Mouse (Mus musculus) hindbrain, embryonic 11.5 days (tissue): ENCODE measurements around the gene Tle6. TPM values are rescaled to one million over a fixed set of nuclear protein-coding genes. Genes with fewer than 3 reads are reported as not detected.
"Not testable (repeated sequence)": the region's sequence is repeated elsewhere in the genome, so short reads cannot be mapped to it uniquely, and the experiment has no call there.

ENCODE experiments used
- ATAC-seq: fragments of 200-750 bp; cut with Nextera tagmentation; 2 replicates; pipeline ENCODE4 v1.8.0; 2017; ENCODE audit warnings: mild to moderate bottlenecking, moderate TSS enrichment, moderate library complexity; ENCODE audit not compliant: low FRiP score
- DNase-seq: peaks from one replicate; pipeline ENCODE4 v3.0.0-alpha.2; 2015; ENCODE audit warnings: low spot score
- H3K27ac ChIP-seq: fragments of 300-500 bp; sonication (generic); 2 replicates; pipeline ENCODE4 v1.5.1; 2014; ENCODE audit warnings: mild to moderate bottlenecking, low read depth, low read length
- H3K27me3 ChIP-seq: fragments of 300-500 bp; sonication (generic); 2 replicates; pipeline ENCODE4 v1.6.1; 2014; ENCODE audit warnings: mild to moderate bottlenecking, low read length, moderate library complexity, mixed read lengths; ENCODE audit not compliant: control insufficient read depth, insufficient read depth
- H3K36me3 ChIP-seq: fragments of 300-500 bp; sonication (generic); 2 replicates; pipeline ENCODE4 v1.6.1; 2014; ENCODE audit warnings: mild to moderate bottlenecking, low read length, moderate library complexity, mixed read lengths; ENCODE audit not compliant: control insufficient read depth, insufficient read depth
- H3K4me1 ChIP-seq: fragments of 300-500 bp; sonication (generic); replicated peaks from 2 replicates; pipeline ENCODE4 v1.6.1; 2014; ENCODE audit warnings: low read length, mixed read lengths; ENCODE audit not compliant: control insufficient read depth, insufficient read depth
- H3K4me2 ChIP-seq: fragments of 300-500 bp; sonication (generic); replicated peaks from 2 replicates; pipeline ENCODE4 v1.6.1; 2014; ENCODE audit warnings: mild to moderate bottlenecking, low read depth, low read length
- H3K4me3 ChIP-seq: fragments of 300-500 bp; sonication (generic); 2 replicates; pipeline ENCODE4 v1.5.1; 2014; ENCODE audit warnings: low read depth, low read length
- H3K9ac ChIP-seq: fragments of 300-500 bp; sonication (generic); 2 replicates; pipeline ENCODE4 v1.6.1; 2014; ENCODE audit warnings: low read depth, low read length
- H3K9me3 ChIP-seq: fragments of 300-500 bp; sonication (generic); 2 replicates; pipeline ENCODE4 v1.6.1; 2016; ENCODE audit warnings: low read length; ENCODE audit not compliant: control insufficient read depth
- WGBS: fragments of 180-500 bp; shearing (Covaris S2); extraction: QIAGEN DNeasy Blood & Tissue Kit; methylation state at CpG from one replicate; pipeline ENCODE4 v1.1.7; 2014; 5-methylcytosine and 5-hydroxymethylcytosine counted together
- polyA plus RNA-seq: library from polyadenylated mRNA; unstranded; fragments of >200 nt; fragmentation: Nextera tagmentation; extraction: Ambion mirVana; gene quantifications from 2 replicates; pipeline ENCODE4 v1.2.1, GENCODE M21; 2014

Gene Tle6
- 5.1 and 7.7 TPM in 2 replicates for polyA plus RNA-seq

DNA sequence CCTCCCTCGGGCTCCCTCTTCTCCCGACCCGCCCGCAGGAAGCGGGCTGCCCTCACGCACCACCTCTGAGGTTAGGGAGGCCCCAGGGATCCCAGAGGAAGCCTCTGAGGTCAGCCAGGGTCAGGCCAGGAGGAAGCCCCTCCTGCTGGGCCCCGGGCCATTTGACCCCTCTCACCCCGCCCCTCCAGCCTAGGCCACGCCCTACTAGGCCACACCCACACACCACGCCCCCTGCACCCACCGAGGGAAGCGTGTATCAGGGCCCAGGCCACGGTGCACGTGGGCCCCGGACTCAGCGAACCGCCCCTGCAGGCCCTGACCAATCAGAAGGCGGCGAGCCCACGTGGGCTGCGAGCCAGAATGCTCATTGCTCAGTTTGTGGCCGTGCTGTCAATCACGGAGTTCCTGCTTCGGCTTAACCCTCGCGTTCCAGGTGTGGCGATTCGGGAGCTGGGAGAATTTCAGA lies at the start of gene Tle6:
TSS of gene Tle6 (minus strand) at position 336 of the 466 bp plus-strand sequence.
- Histone ChIP-seq H3K4me1 (peaks cover 16% of the 10 kb centered on the region), H3K9ac (no peak within 1 kb of the TSS), H3K27ac (no peak within 1 kb of the TSS), H3K4me3 (no peak within 1 kb of the TSS), H3K27me3 (peaks cover 34% of the 10 kb centered on the region), H3K4me2 (peak within 1 kb of the TSS; percentile 9; the same call in 1 of the 2 replicates), H3K9me3 (no peaks in the 10 kb centered on the region), H3K36me3 (no peaks in the 10 kb centered on the region)
- DNase-seq (peak; percentile 99), ATAC-seq (peak; percentile 84)
- WGBS = under 1% methylated on average over 28 of the region's 28 CpGs

DNA sequence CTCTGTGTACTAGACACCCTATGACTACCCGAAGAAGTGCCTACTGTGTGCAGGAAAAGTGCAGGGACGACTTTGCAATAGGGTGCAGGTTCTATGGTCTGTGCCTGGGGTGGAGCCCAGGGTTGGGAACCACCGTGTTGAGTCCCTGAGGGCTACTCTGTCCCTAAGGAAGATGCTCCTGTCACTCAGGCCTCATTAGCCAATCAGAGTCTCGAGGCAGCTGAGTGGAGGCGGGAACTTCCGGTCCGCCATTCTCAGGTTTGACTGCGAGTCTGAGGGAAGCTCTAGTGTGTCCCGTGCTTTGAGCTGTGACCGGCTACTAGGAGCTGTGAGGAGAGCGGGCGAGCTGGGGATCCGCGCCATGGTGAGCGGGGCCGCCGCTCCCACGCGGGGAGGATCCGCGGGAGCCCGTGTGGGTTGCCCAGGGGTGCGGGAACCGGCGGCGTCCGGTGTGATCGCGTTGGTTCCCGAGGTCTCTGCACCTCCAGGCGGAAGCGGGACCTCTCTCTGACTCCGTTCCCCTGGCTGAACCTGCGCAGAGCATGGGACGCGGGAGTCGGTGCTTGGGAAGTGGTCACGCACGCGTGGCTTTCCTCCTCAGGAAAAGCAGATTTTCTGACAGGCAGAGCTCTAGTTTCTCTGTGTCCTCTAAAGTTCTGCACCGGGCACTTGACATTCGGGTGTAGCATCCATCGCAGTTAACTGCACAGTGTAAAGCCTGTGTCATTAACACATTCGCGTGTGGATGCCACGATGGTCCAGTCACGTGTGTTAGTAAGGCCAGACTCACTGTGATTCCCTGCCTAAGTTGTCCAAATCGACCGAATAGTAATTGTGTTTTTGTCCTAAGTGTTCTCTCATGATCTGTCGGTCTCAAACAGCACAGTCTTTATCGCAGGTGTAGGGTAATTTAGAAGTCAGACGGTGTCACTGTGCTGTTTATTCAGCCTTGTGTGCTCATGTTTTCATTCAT lies 48.2 kb upstream of the Tle6 start, which contains the start of gene Gm10778:
TSS of gene Gm10778 (plus strand) at position 257 of the 973 bp plus-strand sequence.
- H3K27ac ChIP-seq, H3K4me1 ChIP-seq, H3K27me3 ChIP-seq, H3K36me3 ChIP-seq, H3K9me3 ChIP-seq: not testable (repeated sequence)
- Histone ChIP-seq H3K9ac (peak within 1 kb of the TSS; percentile 64), H3K4me3 (peak within 1 kb of the TSS; percentile 48), H3K4me2 (peak within 1 kb of the TSS; percentile 41)
- 7% methylated on average over 26 of the region's 52 CpGs for WGBS
- DNase-seq (peak; percentile 95), ATAC-seq (peak; percentile 97)

DNA sequence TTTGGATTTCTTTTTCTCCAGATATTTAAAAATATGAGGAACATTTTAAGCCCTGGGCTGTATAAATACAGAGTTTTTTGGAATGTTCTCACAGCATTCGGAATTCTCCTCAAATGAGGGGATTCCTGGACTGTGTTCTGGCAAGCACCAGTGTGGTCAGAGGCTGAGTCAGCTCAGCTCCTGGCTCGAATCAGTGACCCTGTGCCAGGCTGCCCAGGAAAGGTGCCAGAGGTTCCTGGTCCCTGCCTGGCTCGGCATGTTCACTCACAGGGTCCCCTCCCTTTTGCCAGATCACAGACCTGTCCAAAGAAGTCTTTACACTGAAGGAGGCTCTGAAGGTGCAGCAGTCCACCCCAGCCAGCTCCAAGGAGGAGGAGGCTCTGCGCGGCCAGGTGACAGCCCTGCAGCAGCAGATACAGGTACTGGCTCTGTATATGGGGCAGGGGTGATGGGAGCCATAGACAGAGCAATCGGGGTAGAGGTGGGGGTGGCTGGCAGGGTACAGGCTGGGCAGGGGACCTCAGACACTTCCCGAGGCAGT lies 45.2 kb upstream of the Tle6 start:
- H3K4me1 ChIP-seq = peaks cover 8% of the 10 kb centered on the region
- H3K27me3 ChIP-seq = no peaks in the 10 kb centered on the region
- H3K4me2 ChIP-seq = no peak overlapping the region
- H3K9ac ChIP-seq = no peak overlapping the region
- H3K27ac ChIP-seq = no peak overlapping the region
- 83% methylated on average over 7 of the region's 7 CpGs for WGBS
- DNase-seq (no peak), ATAC-seq (no peak)
- no peaks in the 10 kb centered on the region for H3K9me3 ChIP-seq
- no peaks in the 10 kb centered on the region for H3K36me3 ChIP-seq
- H3K4me3 ChIP-seq = no peak overlapping the region

DNA sequence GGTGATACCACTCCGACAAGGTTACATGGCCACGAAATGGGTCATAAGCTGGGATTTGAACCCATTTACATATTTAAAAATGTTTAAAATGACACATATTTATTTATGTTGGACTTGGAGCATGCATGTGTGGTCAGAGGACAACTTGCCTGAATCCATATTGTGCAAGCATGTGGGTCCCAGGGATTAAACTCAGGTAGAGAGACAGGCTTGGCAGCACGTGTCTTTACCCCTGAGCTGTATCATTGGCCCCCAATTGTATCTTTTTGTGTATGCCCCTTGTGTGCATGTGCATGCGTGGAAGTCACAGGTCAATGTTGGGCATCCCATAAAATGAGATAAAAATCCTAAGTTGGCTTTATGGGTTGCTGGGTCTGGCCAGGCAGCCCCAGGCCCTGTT lies 44.5 kb upstream of the Tle6 start:
- Histone ChIP-seq H3K4me3 (no peak overlapping the region), H3K27ac (no peak overlapping the region), H3K27me3 (no peaks in the 10 kb centered on the region), H3K4me1 (peaks cover 8% of the 10 kb centered on the region), H3K4me2 (no peak overlapping the region), H3K9me3 (no peaks in the 10 kb centered on the region), H3K36me3 (no peaks in the 10 kb centered on the region), H3K9ac (no peak overlapping the region)
- no peak for DNase-seq
- WGBS = 90% methylated on average over 4 of the region's 4 CpGs
- no peak for ATAC-seq

DNA sequence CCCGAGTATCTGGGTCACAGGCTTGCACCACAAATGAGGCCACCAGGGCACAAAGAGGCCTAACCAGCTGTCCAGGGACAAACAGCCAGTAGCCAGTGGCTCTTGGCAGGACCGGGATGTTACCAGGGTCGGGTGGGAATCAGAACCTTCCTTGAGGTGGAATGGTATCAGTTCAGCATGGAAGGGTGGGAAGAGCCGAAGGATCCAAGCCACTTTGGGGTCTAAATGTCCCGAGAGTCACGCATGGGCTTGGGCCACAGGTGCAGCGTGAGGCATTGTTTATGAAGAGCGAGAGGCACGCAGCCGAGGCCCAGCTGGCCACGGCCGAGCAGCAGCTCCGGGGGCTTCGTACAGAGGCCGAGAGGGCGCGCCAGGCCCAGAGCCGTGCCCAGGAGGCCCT lies 43.8 kb upstream of the Tle6 start:
- H3K27me3 ChIP-seq = no peaks in the 10 kb centered on the region
- H3K4me2 ChIP-seq = no peak overlapping the region
- ATAC-seq (no peak), DNase-seq (no peak)
- peaks cover 8% of the 10 kb centered on the region for H3K4me1 ChIP-seq
- no peak overlapping the region for H3K9ac ChIP-seq
- WGBS = 92% methylated on average over 18 of the region's 18 CpGs
- no peaks in the 10 kb centered on the region for H3K9me3 ChIP-seq
- H3K36me3 ChIP-seq = no peaks in the 10 kb centered on the region
- no peak overlapping the region for H3K4me3 ChIP-seq
- no peak overlapping the region for H3K27ac ChIP-seq

DNA sequence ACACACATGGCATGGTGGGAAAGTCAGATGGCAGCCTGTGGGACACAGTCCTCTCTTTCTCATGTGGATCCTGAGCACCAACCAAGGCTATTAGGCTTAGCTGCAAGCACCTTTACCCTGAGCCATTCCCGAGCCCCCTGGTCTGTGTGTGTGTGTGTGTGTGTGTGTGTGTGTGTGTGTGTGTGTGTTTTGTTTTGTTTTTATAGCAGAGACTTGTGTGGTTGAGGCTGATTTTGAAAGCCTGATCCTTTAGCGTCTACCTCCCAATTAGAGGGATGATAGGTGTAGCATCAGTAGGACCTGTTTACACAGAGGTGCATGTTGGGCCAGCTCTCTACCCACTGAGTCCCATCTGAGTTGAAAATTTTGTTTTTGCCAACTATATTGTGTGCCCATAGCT lies 43.3 kb upstream of the Tle6 start:
- no peaks in the 10 kb centered on the region for H3K36me3 ChIP-seq
- H3K27me3 ChIP-seq = no peaks in the 10 kb centered on the region
- ATAC-seq (no peak; the same call in 1 of the 2 replicates), DNase-seq (no peak)
- H3K27ac ChIP-seq = 0 out of 2 replicates have a peak overlapping the region, but pooled peaks have one; percentile 91
- peaks cover 8% of the 10 kb centered on the region for H3K4me1 ChIP-seq
- H3K4me3 ChIP-seq = peak overlapping the region; percentile 52
- H3K9ac ChIP-seq = peak overlapping the region; percentile 75; the same call in 1 of the 2 replicates
- peak overlapping the region; percentile 69 for H3K4me2 ChIP-seq
- 39% methylated on average over 2 of the region's 2 CpGs for WGBS
- H3K9me3 ChIP-seq = no peaks in the 10 kb centered on the region

DNA sequence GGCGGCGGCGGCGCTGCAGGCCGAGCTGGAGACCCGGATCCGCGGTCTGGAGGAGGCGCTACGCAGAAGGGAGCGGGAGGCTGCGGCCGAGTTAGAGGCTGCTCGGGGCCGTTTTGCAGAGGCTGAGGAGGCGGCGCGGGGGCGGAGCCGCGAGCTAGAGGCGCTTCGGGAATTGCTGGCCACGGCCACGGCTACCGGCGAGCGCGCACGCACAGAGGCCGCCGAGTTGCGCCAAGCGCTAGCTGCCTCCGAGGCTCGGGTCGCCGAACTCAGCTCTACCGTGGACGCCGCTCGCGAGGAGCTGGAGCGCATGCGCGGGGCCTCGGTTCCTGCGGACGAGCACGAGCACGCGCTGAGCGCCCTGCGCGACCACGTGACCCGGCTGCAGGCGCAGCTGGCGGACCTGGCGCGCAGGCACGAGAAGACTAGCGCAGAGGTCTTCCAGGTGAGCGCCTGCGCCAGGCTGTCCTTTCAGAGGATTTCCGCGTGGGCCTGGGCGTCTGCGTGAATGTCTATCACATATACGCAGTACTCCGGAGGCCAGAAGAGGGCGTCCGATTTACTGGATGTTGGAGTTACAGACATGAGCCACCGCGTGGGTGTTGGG lies 42.7 kb upstream of the Tle6 start:
- peak overlapping the region; percentile 52 for H3K4me3 ChIP-seq
- ATAC-seq (peak; percentile 91), DNase-seq (peak; percentile 96)
- H3K9ac ChIP-seq = peak overlapping the region; percentile 75
- H3K36me3 ChIP-seq = no peaks in the 10 kb centered on the region
- H3K27me3 ChIP-seq = no peaks in the 10 kb centered on the region
- peak overlapping the region; percentile 69 for H3K4me2 ChIP-seq
- H3K9me3 ChIP-seq = no peaks in the 10 kb centered on the region
- peaks cover 8% of the 10 kb centered on the region for H3K4me1 ChIP-seq
- H3K27ac ChIP-seq = peak overlapping the region; percentile 91
- WGBS = under 1% methylated on average over 75 of the region's 75 CpGs

DNA sequence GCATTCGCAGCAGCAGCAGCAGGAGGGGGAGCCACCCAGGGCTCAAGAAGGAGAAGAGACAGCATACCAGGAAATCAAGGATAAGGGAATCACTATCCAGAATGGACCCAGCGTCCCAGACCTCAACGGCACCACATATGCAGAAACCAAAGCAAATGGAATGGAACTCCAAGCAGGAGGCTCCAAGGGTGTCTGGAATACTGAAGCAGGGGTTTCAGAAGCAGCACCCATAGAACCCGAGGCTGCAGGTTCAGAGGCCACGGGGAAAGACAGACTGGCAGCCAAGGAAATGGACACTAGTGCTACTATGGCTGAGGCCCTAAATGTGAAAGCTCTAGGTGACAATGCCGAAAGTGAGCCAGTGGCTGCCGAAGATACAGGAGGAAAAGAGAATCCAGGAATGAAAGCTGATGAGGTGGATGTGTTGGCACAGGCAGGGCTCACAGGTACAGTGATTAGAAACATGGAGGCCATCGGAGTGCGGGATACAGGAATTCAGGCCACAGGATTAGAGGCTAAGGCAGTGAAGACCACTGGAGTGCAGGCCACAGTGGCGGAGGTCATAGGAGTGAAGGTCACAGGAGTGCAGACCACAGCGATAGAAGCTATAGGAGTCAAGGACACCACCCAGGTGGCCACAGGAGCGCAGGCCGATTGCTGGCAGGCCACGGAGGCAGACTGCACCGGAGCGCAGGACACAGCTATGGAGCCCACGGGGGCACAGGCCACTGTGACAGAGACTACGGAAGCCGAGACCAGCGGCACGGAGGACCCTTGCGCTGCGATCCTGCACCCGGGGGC lies 42.0 kb upstream of the Tle6 start:
- no peaks in the 10 kb centered on the region for H3K9me3 ChIP-seq
- no peak for DNase-seq
- H3K4me1 ChIP-seq = peaks cover 8% of the 10 kb centered on the region
- H3K27ac ChIP-seq = peak overlapping the region; percentile 91
- H3K36me3 ChIP-seq = no peaks in the 10 kb centered on the region
- no peaks in the 10 kb centered on the region for H3K27me3 ChIP-seq
- H3K4me2 ChIP-seq = peak overlapping the region; percentile 69
- H3K9ac ChIP-seq = peak overlapping the region; percentile 75
- peak overlapping the region; percentile 52 for H3K4me3 ChIP-seq
- no peak; the same call in none of the 2 replicates for ATAC-seq
- 27% methylated on average over 22 of the region's 24 CpGs for WGBS
